Mouse (Mus musculus) T-cell, adult 2 months (primary cell): Measurements from ENCODE around the gene Ccdc106.
"Not testable (repeated sequence)": the region's sequence is repeated elsewhere in the genome, so short reads cannot be mapped to it uniquely, and the experiment has no call there.

ENCODE experiments used
- DNase-seq: peaks from one replicate; pipeline ENCODE4 v3.0.0; 2022; ENCODE audit warnings: low spot score

Ccdc106 gene

GRCm38 (mm10) chr7:5020000-5020681 lies at the start of gene Ccdc106, which contains the start of gene Zfp865:
Gene Ccdc106 (plus strand): TSS chr7:5020553.
Gene Zfp865 (plus strand): TSS chr7:5020376.
- peak; percentile 99 for DNase-seq

- DNase-seq = no peak
These were observed 49.3 kb upstream of the Ccdc106 start, which contains the start of gene Sbk3 for GRCm38 (mm10) chr7:4971068-4971467. Gene Sbk3 (minus strand): TSS chr7:4971168.

GRCm38 (mm10) chr7:4971710-4972109 lies 48.6 kb upstream of the Ccdc106 start:
- no peak for DNase-seq

GRCm38 (mm10) chr7:4972321-4973047 lies 47.9 kb upstream of the Ccdc106 start:
- DNase-seq = no peak

GRCm38 (mm10) chr7:4975455-4975854 lies 44.9 kb upstream of the Ccdc106 start:
- no peak for DNase-seq

GRCm38 (mm10) chr7:4976832-4977231 lies 43.5 kb upstream of the Ccdc106 start:
- no peak for DNase-seq

GRCm38 (mm10) chr7:4988250-4988649 lies 32.1 kb upstream of the Ccdc106 start:
- no peak for DNase-seq

- DNase-seq = no peak
These were observed 26.9 kb upstream of the Ccdc106 start for GRCm38 (mm10) chr7:4993347-4993998.

- no peak for DNase-seq
These were observed 26.2 kb upstream of the Ccdc106 start for GRCm38 (mm10) chr7:4993999-4994788.

GRCm38 (mm10) chr7:4995268-4996002 lies 24.9 kb upstream of the Ccdc106 start:
- DNase-seq = no peak

- peak; percentile 76 for DNase-seq
These were observed 24.1 kb upstream of the Ccdc106 start, which contains the start of gene Zfp579 for GRCm38 (mm10) chr7:4996003-4996895. Gene Zfp579 (minus strand): TSS chr7:4996158.

GRCm38 (mm10) chr7:4996934-4997333 lies 23.4 kb upstream of the Ccdc106 start:
- no peak for DNase-seq

- DNase-seq = peak; percentile 36
These were observed 20.5 kb upstream of the Ccdc106 start for GRCm38 (mm10) chr7:4999876-5000275.

- DNase-seq = not testable (repeated sequence)
These were observed 17.5 kb upstream of the Ccdc106 start for GRCm38 (mm10) chr7:5002876-5003275.

GRCm38 (mm10) chr7:5008229-5008628 lies 12.1 kb upstream of the Ccdc106 start:
- DNase-seq = no peak

GRCm38 (mm10) chr7:5012681-5013513 lies 7.5 kb upstream of the Ccdc106 start:
- no peak for DNase-seq

- peak; percentile 96 for DNase-seq
These were observed 5.9 kb upstream of the Ccdc106 start, which contains the start of the genes Zfp524 and Fiz1 for GRCm38 (mm10) chr7:5014251-5015117. Gene Zfp524 (plus strand): TSS chr7:5014415. Gene Fiz1 (minus strand): TSS chr7:5014697.
